Mouse (Mus musculus): ENCODE measurements around the gene Gm8994.

The Gm8994 gene

GRCm38 (mm10) chr6:136363313-136363712, 36.0 kb downstream of the Gm8994 start:
- DNase-seq (ENCODE audit: low spot score): no peak

- no peak for DNase-seq (ENCODE audit: low spot score)
These were observed 36.7 kb downstream of the Gm8994 start for GRCm38 (mm10) chr6:136364008-136364407.

- no peak for DNase-seq (ENCODE audit: low spot score)
These were observed 37.2 kb downstream of the Gm8994 start for GRCm38 (mm10) chr6:136364430-136365098.

DNA sequence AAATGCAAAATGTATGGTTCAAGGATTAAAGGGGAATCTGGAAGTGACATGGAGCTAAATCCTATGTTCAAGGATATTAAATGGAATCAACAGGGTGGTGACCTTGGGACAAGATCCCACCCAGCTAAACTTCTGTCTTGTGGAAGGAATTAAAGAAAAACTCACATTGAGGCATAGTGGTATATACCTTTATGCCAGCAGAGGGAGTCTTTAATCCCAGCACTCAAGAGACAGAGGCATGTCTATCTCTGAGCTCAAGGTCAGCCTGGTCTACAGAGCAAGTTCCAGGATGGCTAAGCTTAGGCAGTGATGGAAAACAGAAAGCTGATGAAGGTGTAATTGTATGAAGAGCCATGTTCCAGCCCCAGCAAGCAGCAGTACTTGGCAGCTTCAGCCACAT, 48.8 kb downstream of the Gm8994 start:
- no peak for DNase-seq (ENCODE audit: low spot score)

Measured in adipocyte (in vitro differentiated cells).